Mouse (Mus musculus): ENCODE measurements around the gene Fmnl3. TPM values are rescaled to one million over a fixed set of nuclear protein-coding genes. Genes with fewer than 3 reads are reported as not detected.
A peak's percentile ranks its signal among the peaks of the same experiment; 100 is the strongest.

Fmnl3 gene
- total and polyA plus RNA-seq, 3 experiments = 0.08 to 4.8 (median 0.11) TPM

- peaks cover 59% of the 10 kb centered on the region for H3K36me3 ChIP-seq (replicated peaks)
- H3K4me3 ChIP-seq (ENCODE audit: low read depth, low read length) = no peak overlapping the region
- ATAC-seq (ENCODE audit: extremely low read depth, insufficient number of reproducible peaks, low FRiP score, poor library complexity, severe bottlenecking) (no peak), DNase-seq (ENCODE audit: low spot score) (no peak)
- TF ChIP-seq CTCF (IDR thresholded peaks at IDR 0.05; ENCODE audit: low read depth, low read length) (no peak), POLR2AphosphoS5 (IDR thresholded peaks at IDR 0.05; ENCODE audit: insufficient replicate concordance, low read depth, low read length) (no peak)
- H3K27me3 ChIP-seq (ENCODE audit: insufficient read depth, low read length) = no peaks in the 10 kb centered on the region
- no peaks in the 10 kb centered on the region for H3K9me3 ChIP-seq (replicated peaks)
- H3K4me1 ChIP-seq (ENCODE audit: insufficient read depth, low read depth, low read length) = peaks cover 59% of the 10 kb centered on the region
Measured at GRCm38 (mm10) chr15:99397622-99398021, 27.3 kb upstream of the Fmnl3 start.

GRCm38 (mm10) chr15:99396875-99397274 lies 26.6 kb upstream of the Fmnl3 start:
- Histone ChIP-seq H3K4me1 (ENCODE audit: insufficient read depth, low read depth, low read length) (peaks cover 65% of the 10 kb centered on the region), H3K36me3 (replicated peaks) (peaks cover 52% of the 10 kb centered on the region), H3K27me3 (ENCODE audit: insufficient read depth, low read length) (no peaks in the 10 kb centered on the region), H3K9me3 (replicated peaks) (no peaks in the 10 kb centered on the region), H3K4me3 (ENCODE audit: low read depth, low read length) (no peak overlapping the region)
- no peak for TF ChIP-seq CTCF (IDR thresholded peaks at IDR 0.05; ENCODE audit: low read depth, low read length)
- TF ChIP-seq POLR2AphosphoS5 (IDR thresholded peaks at IDR 0.05; ENCODE audit: insufficient replicate concordance, low read depth, low read length) = no peak
- no peak for TF ChIP-seq GATA2 (IDR thresholded peaks at IDR 0.05; ENCODE audit: borderline replicate concordance, low read depth, low read length)
- no peak for TF ChIP-seq GATA1 (IDR thresholded peaks at IDR 0.05; ENCODE audit: borderline replicate concordance, low read length)
- DNase-seq (ENCODE audit: low spot score) (no peak), ATAC-seq (ENCODE audit: extremely low read depth, insufficient number of reproducible peaks, low FRiP score, poor library complexity, severe bottlenecking) (no peak)

DNA sequence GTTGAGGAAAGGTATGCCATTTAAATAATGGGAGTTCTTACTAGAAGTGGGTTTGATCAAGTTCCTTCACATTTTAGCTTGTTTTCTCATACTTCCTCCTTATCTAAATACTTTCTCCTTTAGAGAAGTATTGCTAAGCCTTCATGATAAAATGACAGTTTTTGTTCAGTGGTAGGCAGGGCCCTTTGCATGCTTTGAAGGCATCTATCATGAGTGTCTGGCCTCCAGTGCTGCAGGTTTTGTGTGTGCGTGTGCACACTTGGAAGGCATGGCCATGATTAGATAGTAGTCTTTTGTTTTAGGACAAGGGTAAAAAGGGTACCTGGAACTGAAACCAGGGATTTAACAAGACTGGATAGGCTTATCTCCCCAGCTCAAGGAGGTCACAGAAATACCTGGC lies 26.2 kb upstream of the Fmnl3 start:
- DNase-seq (ENCODE audit: low spot score) (no peak), ATAC-seq (ENCODE audit: extremely low read depth, insufficient number of reproducible peaks, low FRiP score, poor library complexity, severe bottlenecking) (no peak)
- Histone ChIP-seq H3K27me3 (ENCODE audit: insufficient read depth, low read length) (no peaks in the 10 kb centered on the region), H3K36me3 (replicated peaks) (peaks cover 49% of the 10 kb centered on the region), H3K4me1 (ENCODE audit: insufficient read depth, low read depth, low read length) (peaks cover 69% of the 10 kb centered on the region), H3K4me3 (ENCODE audit: low read depth, low read length) (no peak overlapping the region), H3K9me3 (replicated peaks) (no peaks in the 10 kb centered on the region)
- no peak for TF ChIP-seq GATA2 (IDR thresholded peaks at IDR 0.05; ENCODE audit: borderline replicate concordance, low read depth, low read length)
- no peak for TF ChIP-seq CTCF (IDR thresholded peaks at IDR 0.05; ENCODE audit: low read depth, low read length)
- TF ChIP-seq GATA1 (IDR thresholded peaks at IDR 0.05; ENCODE audit: borderline replicate concordance, low read length) = no peak
- TF ChIP-seq TAL1 (conservative IDR thresholded peaks at IDR 0.05; ENCODE audit: low read depth, low read length) = no peak
- TF ChIP-seq POLR2AphosphoS5 (IDR thresholded peaks at IDR 0.05; ENCODE audit: insufficient replicate concordance, low read depth, low read length) = no peak

- TF ChIP-seq GATA2 (IDR thresholded peaks at IDR 0.05; ENCODE audit: borderline replicate concordance, low read depth, low read length) (no peak), GATA1 (IDR thresholded peaks at IDR 0.05; ENCODE audit: borderline replicate concordance, low read length) (no peak), TAL1 (conservative IDR thresholded peaks at IDR 0.05; ENCODE audit: low read depth, low read length) (no peak), CTCF (IDR thresholded peaks at IDR 0.05; ENCODE audit: low read depth, low read length) (no peak), POLR2AphosphoS5 (IDR thresholded peaks at IDR 0.05; ENCODE audit: insufficient replicate concordance, low read depth, low read length) (no peak)
- H3K4me3 ChIP-seq (ENCODE audit: low read depth, low read length) = peak overlapping the region; percentile 95
- no peaks in the 10 kb centered on the region for H3K27me3 ChIP-seq (ENCODE audit: insufficient read depth, low read length)
- ATAC-seq (ENCODE audit: extremely low read depth, insufficient number of reproducible peaks, low FRiP score, poor library complexity, severe bottlenecking) = no peak
- peak; percentile 74 for DNase-seq (ENCODE audit: low spot score)
- peaks cover 22% of the 10 kb centered on the region for H3K36me3 ChIP-seq (replicated peaks)
- H3K9me3 ChIP-seq (replicated peaks) = no peaks in the 10 kb centered on the region
- peaks cover 52% of the 10 kb centered on the region for H3K4me1 ChIP-seq (ENCODE audit: insufficient read depth, low read depth, low read length)
Measured at GRCm38 (mm10) chr15:99393386-99394252, 23.3 kb upstream of the Fmnl3 start.

DNA sequence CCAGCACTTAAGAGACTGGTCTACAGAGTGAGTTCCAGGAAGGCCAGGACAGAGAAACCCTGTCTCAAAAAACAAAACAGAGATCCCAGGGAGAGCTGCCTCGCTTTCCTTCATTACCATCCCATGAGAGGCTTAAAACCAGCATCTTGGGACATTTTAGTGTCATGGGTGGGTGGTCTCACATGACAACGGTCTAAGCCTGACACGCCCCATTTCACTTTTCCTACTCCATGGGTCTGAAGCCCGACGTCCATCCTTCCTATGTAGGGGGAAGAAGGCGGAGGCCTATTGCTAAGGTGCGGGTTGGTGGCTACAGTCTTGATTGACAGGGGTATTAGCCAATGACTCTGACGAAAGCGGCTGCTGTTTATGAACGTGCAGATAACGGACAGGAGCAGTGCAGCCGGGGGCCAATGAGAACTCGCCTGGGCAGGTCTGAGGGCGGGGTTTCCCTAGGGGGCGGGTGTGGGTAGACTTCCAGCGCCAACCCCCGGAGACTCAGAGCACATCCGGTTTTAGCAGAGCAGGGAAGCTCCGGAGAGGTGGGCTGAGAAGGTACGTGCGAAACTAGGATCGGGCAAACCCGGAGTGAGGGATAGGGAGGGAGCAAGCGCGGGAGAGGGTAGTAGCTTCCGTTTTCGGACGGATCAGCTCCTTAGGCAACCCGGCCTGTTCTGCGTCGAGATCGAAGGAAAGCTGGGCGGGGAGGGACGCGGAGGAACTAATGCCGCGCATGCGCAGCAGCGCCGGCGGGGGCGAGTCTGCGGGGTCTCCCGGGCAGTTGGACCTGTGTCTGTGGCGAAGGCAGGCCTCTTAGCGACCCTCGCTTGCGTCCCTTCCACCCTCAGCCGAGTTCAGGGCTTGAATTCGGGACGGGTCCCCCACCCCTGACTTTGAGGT lies 22.5 kb upstream of the Fmnl3 start, which contains the start of gene Tmbim6:
Tmbim6 (plus strand) TSS at position 397 of the 900 bp plus-strand sequence.
- DNase-seq (ENCODE audit: low spot score) (peak; percentile 99), ATAC-seq (ENCODE audit: extremely low read depth, insufficient number of reproducible peaks, low FRiP score, poor library complexity, severe bottlenecking) (peak; percentile 99)
- Histone ChIP-seq H3K4me3 (ENCODE audit: low read depth, low read length) (peak within 1 kb of the TSS; percentile 95), H3K27me3 (ENCODE audit: insufficient read depth, low read length) (no peaks in the 10 kb centered on the region), H3K9me3 (replicated peaks) (no peaks in the 10 kb centered on the region), H3K36me3 (replicated peaks) (peaks cover 18% of the 10 kb centered on the region), H3K4me1 (ENCODE audit: insufficient read depth, low read depth, low read length) (peaks cover 52% of the 10 kb centered on the region)
- no peak for TF ChIP-seq GATA1 (IDR thresholded peaks at IDR 0.05; ENCODE audit: borderline replicate concordance, low read length)
- no peak for TF ChIP-seq TAL1 (conservative IDR thresholded peaks at IDR 0.05; ENCODE audit: low read depth, low read length)
- 0 out of 2 replicates have a peak, but pooled peaks have one; percentile 60 for TF ChIP-seq POLR2AphosphoS5 (IDR thresholded peaks at IDR 0.05; ENCODE audit: insufficient replicate concordance, low read depth, low read length)
- no peak for TF ChIP-seq CTCF (IDR thresholded peaks at IDR 0.05; ENCODE audit: low read depth, low read length)
- no peak for TF ChIP-seq GATA2 (IDR thresholded peaks at IDR 0.05; ENCODE audit: borderline replicate concordance, low read depth, low read length)

- no peaks in the 10 kb centered on the region for H3K9me3 ChIP-seq (replicated peaks)
- H3K4me1 ChIP-seq (ENCODE audit: insufficient read depth, low read depth, low read length) = peaks cover 52% of the 10 kb centered on the region
- H3K27me3 ChIP-seq (ENCODE audit: insufficient read depth, low read length) = no peaks in the 10 kb centered on the region
- DNase-seq (ENCODE audit: low spot score) (no peak), ATAC-seq (ENCODE audit: extremely low read depth, insufficient number of reproducible peaks, low FRiP score, poor library complexity, severe bottlenecking) (no peak)
- peaks cover 16% of the 10 kb centered on the region for H3K36me3 ChIP-seq (replicated peaks)
- peak overlapping the region; percentile 95; the same call in 1 of the 2 replicates for H3K4me3 ChIP-seq (ENCODE audit: low read depth, low read length)
- TF ChIP-seq GATA2 (IDR thresholded peaks at IDR 0.05; ENCODE audit: borderline replicate concordance, low read depth, low read length) (no peak), GATA1 (IDR thresholded peaks at IDR 0.05; ENCODE audit: borderline replicate concordance, low read length) (no peak), TAL1 (conservative IDR thresholded peaks at IDR 0.05; ENCODE audit: low read depth, low read length) (no peak), CTCF (IDR thresholded peaks at IDR 0.05; ENCODE audit: low read depth, low read length) (no peak), POLR2AphosphoS5 (IDR thresholded peaks at IDR 0.05; ENCODE audit: insufficient replicate concordance, low read depth, low read length) (no peak)
Measured at GRCm38 (mm10) chr15:99391975-99392374, 21.7 kb upstream of the Fmnl3 start.
